Mouse (Mus musculus): ENCODE data around the gene Atp5g3. TPM values are rescaled to one million over a fixed set of nuclear protein-coding genes. Genes with fewer than 3 reads are reported as not detected.

Atp5g3 gene
- 1,105 and 1,154 TPM in 2 replicates for polyA plus RNA-seq (2014; fragmentation: Nextera tagmentation; extraction: Ambion mirVana)

DNA sequence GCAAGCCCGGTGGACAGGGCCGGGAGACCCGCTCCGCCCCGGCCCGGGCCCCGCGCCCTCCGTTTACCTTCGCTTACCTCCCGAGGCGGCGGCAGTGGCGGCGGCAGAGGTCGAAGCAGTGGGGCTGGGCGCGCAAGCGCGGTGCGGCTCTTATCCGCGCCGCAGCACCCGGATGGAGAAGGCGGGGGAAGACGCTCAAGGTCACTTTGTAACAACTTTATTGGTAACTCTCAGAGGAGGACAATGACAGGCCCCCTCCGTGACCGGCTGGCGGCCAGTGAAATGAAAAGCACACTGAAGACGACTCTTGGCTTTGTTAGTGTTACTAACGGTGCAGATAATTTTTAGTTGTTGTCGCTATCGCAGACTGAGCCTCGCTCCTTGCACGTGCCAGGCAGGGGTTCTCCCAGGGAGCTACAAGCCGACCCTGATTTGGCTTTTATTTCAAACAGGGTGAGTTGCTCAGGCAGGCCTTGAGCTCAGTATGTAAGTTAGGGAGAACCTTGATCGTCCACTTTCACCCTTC is at the start of gene Atp5g3:
TSS of gene Atp5g3 (minus strand) at position 152 of the 526 bp plus-strand sequence.
- H3K27me3 ChIP-seq (ENCODE audit: control insufficient read depth, insufficient read depth, low read length): no peaks in the 10 kb centered on the region
- peak; percentile 94 for ATAC-seq (ENCODE audit: insufficient number of reproducible peaks, insufficient read depth, low FRiP score, low read depth)
- H3K36me3 ChIP-seq (ENCODE audit: control insufficient read depth, insufficient read depth, low read length): peaks cover 27% of the 10 kb centered on the region
- peaks cover 5% of the 10 kb centered on the region for H3K4me1 ChIP-seq (ENCODE audit: control insufficient read depth, insufficient read depth, low read length)
- H3K4me2 ChIP-seq (replicated peaks; ENCODE audit: low read depth, low read length): peak within 1 kb of the TSS; percentile 63
- no peaks in the 10 kb centered on the region for H3K9me3 ChIP-seq (ENCODE audit: control insufficient read depth, low read depth, low read length)
- H3K27ac ChIP-seq (ENCODE audit: low read length): peak within 1 kb of the TSS; percentile 92
- peak within 1 kb of the TSS; percentile 99 for H3K9ac ChIP-seq (replicated peaks; ENCODE audit: low read depth, low read length)
- whole genome bisulfite sequencing: under 1% methylated on average over 33 of the region's 38 CpGs
- H3K4me3 ChIP-seq (ENCODE audit: low read depth, low read length): peak within 1 kb of the TSS; percentile 97

DNA sequence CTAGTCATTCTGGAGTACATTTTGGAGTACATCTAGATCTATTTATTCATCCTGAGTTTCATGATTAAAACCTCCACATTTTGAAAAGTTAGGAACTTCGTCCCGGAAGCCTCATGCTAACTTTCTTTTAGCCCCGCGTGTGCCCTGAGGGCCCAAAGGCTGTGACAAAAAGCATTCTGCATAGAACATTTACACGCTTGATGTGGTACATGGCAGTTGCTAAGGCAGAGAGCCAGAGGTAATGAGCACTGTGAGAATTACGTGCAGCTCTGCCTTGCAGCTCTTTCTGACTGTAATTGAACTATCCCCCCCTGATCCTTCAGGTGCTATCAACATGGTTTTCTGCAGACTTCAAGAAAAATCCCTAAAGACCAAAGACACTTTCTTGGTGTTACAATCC is 47.2 kb upstream of the Atp5g3 start:
- ATAC-seq (ENCODE audit: insufficient number of reproducible peaks, insufficient read depth, low FRiP score, low read depth): no peak
- Histone ChIP-seq H3K4me2 (replicated peaks; ENCODE audit: low read depth, low read length) (no peak overlapping the region), H3K27me3 (ENCODE audit: control insufficient read depth, insufficient read depth, low read length) (no peaks in the 10 kb centered on the region)

DNA sequence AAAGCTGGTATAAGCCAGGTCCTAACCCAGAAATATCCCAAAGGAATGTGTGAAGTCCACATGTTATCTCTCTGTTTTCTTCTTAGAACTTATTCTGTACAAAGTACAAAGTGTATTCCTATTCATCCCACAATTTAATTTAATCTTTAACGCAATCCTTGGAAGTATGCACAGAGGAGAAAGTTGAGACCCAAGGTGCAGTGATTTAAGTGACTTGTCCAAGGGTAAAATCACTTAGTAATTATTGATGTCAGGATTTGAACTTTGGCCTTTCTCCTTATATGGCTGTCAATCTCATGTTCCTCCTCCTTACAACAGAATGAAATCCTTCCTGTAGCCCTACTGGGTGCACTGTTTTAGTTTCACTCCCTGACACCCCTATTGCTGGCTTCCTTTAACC is 42.5 kb upstream of the Atp5g3 start:
- WGBS: 80% methylated on average over 1 of the region's 1 CpGs
- Histone ChIP-seq H3K27ac (ENCODE audit: low read length) (no peak overlapping the region), H3K4me2 (replicated peaks; ENCODE audit: low read depth, low read length) (no peak overlapping the region), H3K4me1 (ENCODE audit: control insufficient read depth, insufficient read depth, low read length) (no peaks in the 10 kb centered on the region), H3K4me3 (ENCODE audit: low read depth, low read length) (no peak overlapping the region), H3K9ac (replicated peaks; ENCODE audit: low read depth, low read length) (no peak overlapping the region), H3K36me3 (ENCODE audit: control insufficient read depth, insufficient read depth, low read length) (no peaks in the 10 kb centered on the region), H3K27me3 (ENCODE audit: control insufficient read depth, insufficient read depth, low read length) (no peaks in the 10 kb centered on the region), H3K9me3 (ENCODE audit: control insufficient read depth, low read depth, low read length) (no peaks in the 10 kb centered on the region)
- no peak for ATAC-seq (ENCODE audit: insufficient number of reproducible peaks, insufficient read depth, low FRiP score, low read depth)

More for the DNA sequence above, 47.2 kb upstream of the Atp5g3 start:
- no peak overlapping the region for H3K27ac ChIP-seq (ENCODE audit: low read length)
- H3K4me3 ChIP-seq (ENCODE audit: low read depth, low read length): no peak overlapping the region
- H3K4me1 ChIP-seq (ENCODE audit: control insufficient read depth, insufficient read depth, low read length): no peaks in the 10 kb centered on the region
- H3K36me3 ChIP-seq (ENCODE audit: control insufficient read depth, insufficient read depth, low read length): no peaks in the 10 kb centered on the region
- no peak overlapping the region for H3K9ac ChIP-seq (replicated peaks; ENCODE audit: low read depth, low read length)
- 92% methylated on average over 6 of the region's 6 CpGs for WGBS
- H3K9me3 ChIP-seq (ENCODE audit: control insufficient read depth, low read depth, low read length): no peaks in the 10 kb centered on the region

DNA sequence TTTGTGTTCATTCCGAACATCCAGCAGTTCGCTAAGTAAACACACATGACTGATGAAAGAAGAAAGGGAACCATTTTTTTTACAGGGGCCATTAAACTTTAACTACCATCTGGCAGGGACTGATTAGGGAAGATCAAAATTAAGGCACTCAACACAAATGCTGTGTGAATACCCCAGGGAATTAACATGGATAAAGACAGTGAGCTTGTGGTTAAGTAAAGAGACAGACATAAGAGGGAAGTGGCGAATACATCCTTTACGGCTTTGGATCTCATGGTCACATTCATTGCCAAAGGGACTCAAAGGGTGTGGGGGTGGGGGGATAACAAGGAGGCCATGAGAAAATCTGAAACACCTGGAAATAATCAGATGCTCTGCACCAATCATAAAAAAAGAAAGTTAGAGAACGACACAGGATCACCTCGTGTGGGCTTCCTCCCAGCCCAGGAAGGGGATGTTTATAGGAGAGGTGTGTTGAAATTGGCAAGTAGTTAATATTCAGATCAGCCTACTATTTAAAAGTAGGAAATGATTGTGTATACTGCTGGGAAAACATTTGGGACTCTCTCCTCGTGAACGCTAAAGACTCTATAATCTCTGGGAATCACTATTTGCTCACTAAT is 41.6 kb upstream of the Atp5g3 start:
- Histone ChIP-seq H3K27me3 (ENCODE audit: control insufficient read depth, insufficient read depth, low read length) (no peaks in the 10 kb centered on the region), H3K36me3 (ENCODE audit: control insufficient read depth, insufficient read depth, low read length) (no peaks in the 10 kb centered on the region), H3K9ac (replicated peaks; ENCODE audit: low read depth, low read length) (no peak overlapping the region), H3K4me3 (ENCODE audit: low read depth, low read length) (no peak overlapping the region), H3K4me2 (replicated peaks; ENCODE audit: low read depth, low read length) (no peak overlapping the region), H3K27ac (ENCODE audit: low read length) (no peak overlapping the region), H3K9me3 (ENCODE audit: control insufficient read depth, low read depth, low read length) (no peaks in the 10 kb centered on the region), H3K4me1 (ENCODE audit: control insufficient read depth, insufficient read depth, low read length) (no peaks in the 10 kb centered on the region)
- ATAC-seq (ENCODE audit: insufficient number of reproducible peaks, insufficient read depth, low FRiP score, low read depth): no peak
- WGBS: 49% methylated on average over 8 of the region's 8 CpGs

DNA sequence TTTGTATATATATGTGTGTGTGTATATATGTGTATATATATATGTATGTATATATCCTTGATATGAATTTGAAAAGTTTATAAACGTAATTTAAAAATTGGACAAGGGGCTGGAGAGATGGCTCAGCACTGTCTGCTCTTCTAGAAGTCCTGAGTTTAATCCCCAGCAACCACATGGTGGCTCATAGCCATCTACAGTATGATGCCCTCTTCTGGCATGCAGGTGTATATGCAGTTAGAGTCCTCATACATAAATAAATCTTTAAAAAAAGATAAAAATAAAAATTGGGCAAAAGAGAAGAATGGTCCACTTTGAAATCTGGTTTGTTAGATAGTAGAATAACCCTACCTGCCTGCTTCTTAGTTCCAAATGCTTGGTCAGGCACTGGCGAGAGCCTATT is 36.2 kb upstream of the Atp5g3 start:
- no peak for ATAC-seq (ENCODE audit: insufficient number of reproducible peaks, insufficient read depth, low FRiP score, low read depth)
- no peak overlapping the region for H3K4me3 ChIP-seq (ENCODE audit: low read depth, low read length)
- 88% methylated on average over 2 of the region's 2 CpGs for WGBS
- H3K9me3 ChIP-seq (ENCODE audit: control insufficient read depth, low read depth, low read length): no peaks in the 10 kb centered on the region
- H3K27me3 ChIP-seq (ENCODE audit: control insufficient read depth, insufficient read depth, low read length): no peaks in the 10 kb centered on the region
- H3K9ac ChIP-seq (replicated peaks; ENCODE audit: low read depth, low read length): no peak overlapping the region
- no peaks in the 10 kb centered on the region for H3K36me3 ChIP-seq (ENCODE audit: control insufficient read depth, insufficient read depth, low read length)
- no peaks in the 10 kb centered on the region for H3K4me1 ChIP-seq (ENCODE audit: control insufficient read depth, insufficient read depth, low read length)
- no peak overlapping the region for H3K27ac ChIP-seq (ENCODE audit: low read length)
- H3K4me2 ChIP-seq (replicated peaks; ENCODE audit: low read depth, low read length): no peak overlapping the region

DNA sequence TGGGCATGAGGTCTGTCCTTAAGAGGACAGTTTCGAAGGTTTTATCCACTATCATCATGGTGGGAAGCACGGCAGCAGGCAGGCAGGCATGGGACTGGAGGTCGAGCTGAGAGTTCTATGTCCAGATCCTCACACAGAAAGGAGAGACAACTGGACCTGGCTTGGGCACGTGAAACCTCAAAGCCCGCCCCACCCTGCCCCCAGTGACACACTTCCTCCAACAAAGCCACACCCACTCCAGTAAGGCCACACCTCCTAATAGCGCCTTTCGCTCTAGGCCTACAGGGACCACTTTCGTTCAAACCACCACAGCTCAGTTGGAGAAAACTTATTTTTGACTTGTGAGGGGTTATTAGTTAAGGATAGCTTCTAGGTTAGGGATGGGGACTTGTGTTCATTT is 32.6 kb upstream of the Atp5g3 start:
- no peak overlapping the region for H3K9ac ChIP-seq (replicated peaks; ENCODE audit: low read depth, low read length)
- H3K36me3 ChIP-seq (ENCODE audit: control insufficient read depth, insufficient read depth, low read length): no peaks in the 10 kb centered on the region
- ATAC-seq (ENCODE audit: insufficient number of reproducible peaks, insufficient read depth, low FRiP score, low read depth): no peak
- H3K27me3 ChIP-seq (ENCODE audit: control insufficient read depth, insufficient read depth, low read length): no peaks in the 10 kb centered on the region
- H3K4me3 ChIP-seq (ENCODE audit: low read depth, low read length): no peak overlapping the region
- no peak overlapping the region for H3K27ac ChIP-seq (ENCODE audit: low read length)
- H3K4me1 ChIP-seq (ENCODE audit: control insufficient read depth, insufficient read depth, low read length): no peaks in the 10 kb centered on the region
- WGBS: 89% methylated on average over 8 of the region's 8 CpGs
- no peaks in the 10 kb centered on the region for H3K9me3 ChIP-seq (ENCODE audit: control insufficient read depth, low read depth, low read length)
- no peak overlapping the region for H3K4me2 ChIP-seq (replicated peaks; ENCODE audit: low read depth, low read length)

DNA sequence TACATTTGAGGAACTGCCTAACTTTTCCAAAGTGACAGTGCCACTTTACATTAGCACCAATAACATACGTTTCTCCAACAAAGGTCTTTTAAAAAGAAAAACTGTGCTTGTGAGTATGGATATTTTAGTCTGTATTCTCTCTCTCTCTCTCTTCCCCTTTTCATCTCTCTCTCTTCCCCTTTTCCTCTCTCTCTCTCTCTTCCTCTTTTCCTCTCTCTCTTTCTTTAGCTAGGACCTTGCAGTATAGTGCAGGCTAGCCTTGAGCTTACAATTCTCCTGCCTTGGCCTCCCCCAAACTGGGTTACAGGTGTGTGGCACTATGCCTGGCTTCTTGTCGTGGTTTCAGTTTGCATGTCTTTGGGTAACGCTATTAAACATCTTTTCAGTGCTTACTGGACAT is 31.7 kb upstream of the Atp5g3 start:
- Histone ChIP-seq H3K4me2 (replicated peaks; ENCODE audit: low read depth, low read length) (no peak overlapping the region), H3K4me1 (ENCODE audit: control insufficient read depth, insufficient read depth, low read length) (no peaks in the 10 kb centered on the region), H3K36me3 (ENCODE audit: control insufficient read depth, insufficient read depth, low read length) (no peaks in the 10 kb centered on the region), H3K9me3 (ENCODE audit: control insufficient read depth, low read depth, low read length) (no peaks in the 10 kb centered on the region), H3K9ac (replicated peaks; ENCODE audit: low read depth, low read length) (no peak overlapping the region), H3K27ac (ENCODE audit: low read length) (no peak overlapping the region), H3K4me3 (ENCODE audit: low read depth, low read length) (no peak overlapping the region), H3K27me3 (ENCODE audit: control insufficient read depth, insufficient read depth, low read length) (no peaks in the 10 kb centered on the region)
- 67% methylated on average over 3 of the region's 3 CpGs for WGBS
- no peak for ATAC-seq (ENCODE audit: insufficient number of reproducible peaks, insufficient read depth, low FRiP score, low read depth)

DNA sequence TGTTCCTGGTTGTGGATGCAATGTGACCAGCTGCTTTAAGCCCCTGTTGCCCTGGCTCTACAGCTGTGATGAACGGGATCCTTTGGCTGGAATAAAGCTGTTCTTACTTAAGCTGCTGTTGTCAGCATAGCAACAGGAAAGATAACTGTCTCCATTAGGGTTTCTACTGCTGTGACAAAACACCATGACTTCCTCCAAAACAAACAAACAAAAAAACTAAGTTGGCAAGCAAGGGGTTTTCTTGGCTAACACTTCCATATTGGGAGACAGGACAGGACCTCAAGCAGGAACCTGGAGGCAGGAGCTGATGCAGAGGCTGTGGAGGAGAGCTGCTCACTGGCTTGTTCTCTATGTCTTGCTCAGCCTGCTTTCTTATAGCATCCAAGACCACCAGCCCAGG is 30.2 kb upstream of the Atp5g3 start:
- no peaks in the 10 kb centered on the region for H3K27me3 ChIP-seq (ENCODE audit: control insufficient read depth, insufficient read depth, low read length)
- no peak overlapping the region for H3K27ac ChIP-seq (ENCODE audit: low read length)
- H3K4me2 ChIP-seq (replicated peaks; ENCODE audit: low read depth, low read length): no peak overlapping the region
- H3K9ac ChIP-seq (replicated peaks; ENCODE audit: low read depth, low read length): no peak overlapping the region
- no peak for ATAC-seq (ENCODE audit: insufficient number of reproducible peaks, insufficient read depth, low FRiP score, low read depth)
- H3K36me3 ChIP-seq (ENCODE audit: control insufficient read depth, insufficient read depth, low read length): no peaks in the 10 kb centered on the region
- no peaks in the 10 kb centered on the region for H3K4me1 ChIP-seq (ENCODE audit: control insufficient read depth, insufficient read depth, low read length)
- no peaks in the 10 kb centered on the region for H3K9me3 ChIP-seq (ENCODE audit: control insufficient read depth, low read depth, low read length)
- no peak overlapping the region for H3K4me3 ChIP-seq (ENCODE audit: low read depth, low read length)
- 67% methylated on average over 1 of the region's 1 CpGs for WGBS

DNA sequence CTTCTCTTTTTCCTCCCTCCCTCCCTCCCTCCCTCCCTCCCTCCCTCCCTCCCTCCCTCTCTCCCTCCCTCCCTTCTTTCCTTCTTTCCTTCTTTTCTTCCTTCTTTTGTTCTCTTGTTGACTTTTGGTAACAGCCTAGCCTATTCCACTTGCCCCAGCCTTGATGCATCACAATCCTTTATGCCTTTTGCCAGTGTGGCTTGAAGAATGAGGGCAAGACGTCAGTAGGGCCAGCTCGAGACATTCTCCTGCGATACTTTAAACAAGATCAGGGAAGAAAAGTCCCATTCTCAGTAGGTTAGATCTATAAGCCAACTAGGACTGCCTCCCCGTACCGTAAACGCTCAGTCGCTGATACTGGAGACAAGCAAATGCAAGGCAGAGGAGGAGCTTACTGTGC is 29.3 kb upstream of the Atp5g3 start:
- 69% methylated on average over 7 of the region's 7 CpGs for WGBS
- no peaks in the 10 kb centered on the region for H3K9me3 ChIP-seq (ENCODE audit: control insufficient read depth, low read depth, low read length)
- no peak overlapping the region for H3K4me3 ChIP-seq (ENCODE audit: low read depth, low read length)
- H3K27ac ChIP-seq (ENCODE audit: low read length): no peak overlapping the region
- no peaks in the 10 kb centered on the region for H3K27me3 ChIP-seq (ENCODE audit: control insufficient read depth, insufficient read depth, low read length)
- H3K36me3 ChIP-seq (ENCODE audit: control insufficient read depth, insufficient read depth, low read length): no peaks in the 10 kb centered on the region
- H3K9ac ChIP-seq (replicated peaks; ENCODE audit: low read depth, low read length): no peak overlapping the region
- no peak for ATAC-seq (ENCODE audit: insufficient number of reproducible peaks, insufficient read depth, low FRiP score, low read depth)
- H3K4me2 ChIP-seq (replicated peaks; ENCODE audit: low read depth, low read length): no peak overlapping the region
- no peaks in the 10 kb centered on the region for H3K4me1 ChIP-seq (ENCODE audit: control insufficient read depth, insufficient read depth, low read length)

Measured in stomach, embryonic 14.5 days (tissue).